Mouse (Mus musculus): Measurements from ENCODE around the gene Grtp1. TPM values are rescaled to one million over a fixed set of nuclear protein-coding genes. Genes with fewer than 3 reads are reported as not detected.
"Not testable (repeated sequence)": the region's sequence is repeated elsewhere in the genome, so short reads cannot be mapped to it uniquely, and the experiment has no call there.

Gene Grtp1
- total RNA-seq, 2 experiments from 2014 or later: 10.8 to 13.1 TPM

DNA sequence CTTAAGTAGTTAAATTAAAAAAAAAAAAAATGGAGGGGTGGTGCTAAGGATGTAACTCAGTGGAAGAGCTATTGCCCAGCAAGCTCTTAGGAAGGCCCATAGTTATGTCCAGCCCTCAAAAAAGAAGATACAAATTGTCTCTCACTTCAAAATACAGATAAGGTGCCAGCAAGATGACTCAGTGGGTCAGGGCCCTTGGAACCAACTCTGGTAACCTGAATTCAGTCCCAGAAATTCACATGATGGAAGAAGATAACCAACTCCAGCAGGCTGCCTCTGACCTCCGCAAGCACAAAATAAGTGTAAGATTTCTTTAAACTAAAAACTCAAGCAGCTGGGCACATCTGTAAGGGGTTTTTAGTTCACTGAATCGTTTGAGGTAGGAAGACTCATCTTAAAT lies 51.9 kb downstream of the Grtp1 start:
- no peak for DNase-seq
- intact Hi-C loops (cut with DNase I): no loop called here

DNA sequence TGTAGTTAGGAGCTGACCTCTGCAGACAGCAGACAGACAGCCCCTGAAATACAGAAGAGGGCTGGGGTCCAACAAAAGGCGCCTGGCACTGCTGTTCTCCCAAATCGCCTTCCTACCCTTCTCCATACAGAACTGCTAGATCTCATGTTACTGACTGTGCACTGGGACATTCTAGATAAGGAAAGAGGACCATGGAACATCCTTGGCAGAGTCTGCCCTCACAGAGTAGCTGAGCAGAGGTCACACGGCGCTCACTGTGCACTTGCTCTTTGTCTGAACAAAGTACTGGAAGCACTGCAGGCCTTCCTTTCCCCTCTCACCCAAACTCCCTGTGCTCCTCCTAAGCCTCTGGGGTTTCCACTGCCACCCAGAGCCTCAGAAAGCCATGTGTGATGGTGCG lies 58.7 kb downstream of the Grtp1 start:
- intact Hi-C loops (cut with DNase I): no loop called here
- no peak for DNase-seq

DNA sequence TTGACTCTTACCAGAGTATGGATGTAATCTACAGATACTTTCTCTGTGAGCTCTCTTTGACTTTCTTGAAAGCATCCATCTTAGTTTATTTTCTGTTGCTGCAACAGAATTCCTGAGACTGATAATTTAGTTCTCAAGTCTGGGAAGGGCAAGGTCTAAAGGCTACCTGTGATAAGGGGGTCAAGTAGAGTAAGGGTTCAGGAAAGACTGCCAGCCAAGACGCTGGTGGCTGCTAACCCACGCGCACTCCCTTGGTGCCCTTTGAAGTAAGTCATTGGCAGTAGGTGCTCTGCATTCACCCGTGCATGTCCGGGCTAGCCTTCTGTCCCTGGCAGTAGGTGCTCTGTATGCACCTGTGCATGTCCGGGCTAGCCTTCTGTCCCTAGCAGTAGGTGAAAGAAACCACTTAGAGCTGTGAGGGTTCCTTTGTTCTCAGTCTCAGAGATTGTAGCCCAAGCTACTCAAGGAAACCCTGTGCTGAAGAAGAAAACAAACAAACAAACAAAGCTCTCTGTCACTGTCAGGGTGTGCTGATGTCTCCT lies 60.7 kb downstream of the Grtp1 start:
- no peak for DNase-seq
- intact Hi-C loops (cut with DNase I): loop anchor here (5.0 kb wide), 1 partner anchor 118 kb away; no protein-coding TSS in a partner anchor

DNA sequence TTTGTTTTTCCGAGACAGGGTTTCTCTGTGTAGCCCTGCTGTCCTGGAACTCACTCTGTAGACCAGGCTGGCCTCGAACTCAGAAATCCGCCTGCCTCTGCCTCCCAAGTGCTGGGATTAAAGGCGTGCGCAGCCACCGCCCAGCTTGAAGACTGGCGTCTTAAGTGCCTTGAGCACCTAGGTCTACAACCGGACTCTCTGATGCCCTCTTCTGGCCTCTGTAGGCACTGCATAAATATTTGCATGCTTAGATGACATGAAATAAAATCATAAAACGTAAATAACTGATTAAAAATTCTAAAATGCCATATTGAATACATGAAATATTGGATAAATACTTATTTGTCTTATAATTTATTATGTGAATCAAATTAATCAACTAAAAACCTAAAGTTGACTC lies 68.2 kb downstream of the Grtp1 start:
- DNase-seq: not testable (repeated sequence)
- intact Hi-C loops (cut with DNase I): loop anchor here (5.0 kb wide), 1 partner anchor 75 kb away; no protein-coding TSS in a partner anchor

DNA sequence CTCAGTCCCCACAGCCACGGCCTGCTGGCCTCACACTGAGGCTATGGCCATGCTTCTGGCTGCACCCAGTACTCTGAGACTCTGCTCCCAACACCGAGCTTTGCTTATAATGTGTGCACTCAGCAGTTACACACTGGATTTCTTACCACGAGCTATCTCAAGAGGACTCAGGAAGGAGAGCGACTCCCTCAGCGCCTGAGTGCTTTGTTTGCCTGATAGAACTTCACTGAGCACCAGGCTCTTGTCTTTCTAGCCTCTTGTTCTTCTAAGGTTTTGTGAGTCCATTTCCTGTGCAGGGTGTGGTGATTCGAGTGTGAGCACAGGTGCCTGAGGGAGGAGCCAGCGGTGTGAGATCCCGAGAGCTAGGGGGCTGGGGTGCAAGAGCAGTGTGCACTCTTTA lies 75.5 kb downstream of the Grtp1 start:
- intact Hi-C loops (cut with DNase I): no loop called here
- DNase-seq: no peak

DNA sequence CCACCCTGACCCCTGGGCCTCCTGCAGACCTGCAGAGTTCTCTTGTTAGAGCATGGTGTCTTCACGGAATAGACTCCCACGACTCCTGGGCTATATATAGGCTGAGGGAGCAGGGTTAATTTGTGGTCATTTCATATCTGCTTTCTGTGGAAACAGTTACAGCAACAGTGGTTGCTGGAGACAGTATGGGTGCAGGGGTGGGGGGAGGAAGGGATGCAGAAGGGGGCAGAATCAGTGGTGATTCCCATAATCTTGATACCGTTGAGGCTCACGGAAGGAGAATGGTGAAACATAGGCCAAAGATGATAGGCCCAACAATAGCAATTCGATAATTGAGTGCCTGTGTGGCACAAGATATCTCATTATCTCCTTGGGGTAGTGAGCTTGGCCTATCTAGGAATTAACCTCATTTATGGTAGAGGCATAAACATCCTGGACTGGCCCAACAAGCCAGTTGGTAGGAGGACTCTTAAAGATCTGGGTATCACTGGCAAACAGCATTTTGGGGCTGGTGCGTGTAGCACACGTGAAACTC lies 77.5 kb downstream of the Grtp1 start:
- intact Hi-C loops (cut with DNase I): no loop called here
- DNase-seq: no peak

Small RNA genes within 50 kb of the gene (microRNA-seq; reads per million reads assigned to microRNA genes)
- gene Mir1968: 13.6 to 19.3 reads per million in 2 experiments
- gene Mir7065: 0 reads per million in 2 experiments

Other genes with a start within 250 kb of the Grtp1 start
- not detected for gene F7, start 174.6 kb downstream of the Grtp1 start, total RNA-seq (2021)
- gene F10, start 163.3 kb downstream of the Grtp1 start, total RNA-seq (2021): not detected
- not detected for gene Proz, start 139.7 kb downstream of the Grtp1 start, total RNA-seq (2021)
- 1 to 10 TPM; 7.5 to 8.1 TPM for gene Pcid2, start 95.2 kb downstream of the Grtp1 start, total RNA-seq (2021)
- 10 to 100 TPM; 65.9 to 66.7 TPM for gene Cul4a, start 95.0 kb downstream of the Grtp1 start, total RNA-seq (2021)
- 100 to 1,000 TPM; 299 to 317 TPM for gene Lamp1, start 41.5 kb downstream of the Grtp1 start, total RNA-seq (2021)
- gene Adprhl1, start 53.5 kb upstream of the Grtp1 start, total RNA-seq (2021): 10 to 100 TPM; 47.4 to 71.2 TPM
- gene Dcun1d2, start 87.5 kb upstream of the Grtp1 start, total RNA-seq (2021): 10 to 100 TPM; 72.0 to 72.2 TPM
- 10 to 100 TPM; 12.0 to 12.7 TPM for gene Tmco3, start 87.6 kb upstream of the Grtp1 start, total RNA-seq (2021)
- 10 to 100 TPM; 47.3 to 55.3 TPM for gene Tfdp1, start 138.1 kb upstream of the Grtp1 start, total RNA-seq (2021)
- gene Atp4b, start 196.2 kb upstream of the Grtp1 start, total RNA-seq (2021): not detected
- gene Grk1, start 204.5 kb upstream of the Grtp1 start, total RNA-seq (2021): under 1 TPM in 1 of 2 experiments, not detected in 1; 0.03 TPM
- 1 to 10 TPM; 2.7 to 2.8 TPM for gene Tmem255b, start 234.6 kb upstream of the Grtp1 start, total RNA-seq (2021)

Measured in gastrocnemius, postnatal 36 days (tissue).